Mouse (Mus musculus): ENCODE data around the gene Tmem165.
A peak's percentile ranks its signal among the peaks of the same experiment; 100 is the strongest.

Gene Tmem165

GRCm38 (mm10) chr5:76176411-76176810 is 7.3 kb upstream of the Tmem165 start:
- no peak for DNase-seq

DNA sequence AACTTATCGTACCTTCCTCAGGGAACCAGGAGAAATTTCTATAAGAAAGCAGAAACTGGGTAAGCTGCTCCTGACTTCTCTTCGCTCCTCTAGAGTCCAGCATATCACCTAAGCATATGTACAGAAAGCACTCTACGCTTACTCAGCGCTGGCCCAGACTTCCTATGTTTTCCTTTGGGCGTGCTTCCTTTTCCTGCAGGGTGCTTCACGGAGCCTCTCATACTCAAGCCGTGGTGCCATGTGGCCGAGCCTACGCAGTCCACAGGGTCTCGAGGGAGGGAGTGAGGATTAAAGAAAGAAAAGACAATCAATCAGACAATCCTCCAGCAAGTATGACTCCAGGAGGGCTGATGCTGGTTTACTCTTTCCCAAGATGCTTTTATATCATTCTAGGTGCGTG is 6.8 kb upstream of the Tmem165 start:
- DNase-seq = no peak

DNA sequence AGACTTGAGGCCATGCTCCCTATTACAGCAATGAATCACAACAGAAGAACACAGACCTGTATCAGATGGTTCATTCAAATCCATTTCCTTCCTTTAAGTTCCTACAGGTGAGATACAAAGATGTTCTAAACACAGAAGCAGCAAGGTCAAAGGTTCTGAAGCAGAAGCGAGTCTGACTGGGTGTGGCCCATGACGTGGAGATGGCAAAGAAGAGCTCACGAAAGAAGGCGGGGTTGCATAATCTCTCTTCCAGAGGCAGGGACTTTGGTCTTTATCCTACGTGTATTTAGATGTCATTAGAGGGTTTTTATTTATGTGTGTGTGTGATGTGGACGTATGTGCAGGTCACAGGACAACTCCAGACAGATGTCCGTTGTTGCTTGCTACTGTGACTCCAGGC is 6.0 kb upstream of the Tmem165 start:
- no peak for DNase-seq

DNA sequence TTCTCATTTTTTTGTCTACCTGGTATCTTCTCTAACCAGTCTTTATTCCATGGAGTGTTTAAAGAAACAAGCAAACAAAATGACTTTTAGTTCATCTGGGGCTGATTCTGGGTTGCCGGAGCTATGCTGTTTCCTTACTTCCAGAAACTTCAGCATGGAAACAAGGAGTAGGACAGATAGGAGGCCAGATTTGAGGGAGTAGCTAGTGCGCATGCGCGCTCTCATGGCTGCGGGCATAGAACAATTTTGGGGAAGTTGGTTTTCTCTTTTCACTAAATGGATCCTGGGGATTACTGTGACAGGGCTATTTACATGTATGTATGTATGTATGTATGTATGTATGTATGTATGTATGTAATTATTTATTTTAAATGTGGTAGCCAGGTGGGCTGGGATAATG is 4.5 kb upstream of the Tmem165 start:
- DNase-seq = no peak

- DNase-seq = no peak
Observed at GRCm38 (mm10) chr5:76179791-76180190, 3.9 kb upstream of the Tmem165 start.

DNA sequence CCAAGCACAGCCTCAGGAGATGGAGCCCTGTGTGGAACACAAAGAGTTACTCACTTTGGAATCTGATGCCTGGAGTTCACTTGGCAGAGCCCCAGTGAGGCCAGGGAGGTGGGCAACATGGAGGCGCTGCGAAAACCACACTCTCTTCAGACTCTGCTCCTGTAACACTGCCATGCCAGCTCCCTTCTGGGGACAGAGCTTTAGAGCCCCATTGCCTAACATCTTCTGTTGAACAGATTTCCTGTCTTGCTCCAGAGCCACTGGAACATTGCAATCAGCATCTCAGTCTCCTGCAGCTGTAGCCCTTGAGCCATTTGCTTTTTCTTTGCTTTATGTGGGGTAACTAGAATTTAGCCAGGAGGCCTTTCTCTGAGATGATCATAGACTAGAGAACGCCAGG is 1.4 kb upstream of the Tmem165 start:
- no peak for DNase-seq

DNA sequence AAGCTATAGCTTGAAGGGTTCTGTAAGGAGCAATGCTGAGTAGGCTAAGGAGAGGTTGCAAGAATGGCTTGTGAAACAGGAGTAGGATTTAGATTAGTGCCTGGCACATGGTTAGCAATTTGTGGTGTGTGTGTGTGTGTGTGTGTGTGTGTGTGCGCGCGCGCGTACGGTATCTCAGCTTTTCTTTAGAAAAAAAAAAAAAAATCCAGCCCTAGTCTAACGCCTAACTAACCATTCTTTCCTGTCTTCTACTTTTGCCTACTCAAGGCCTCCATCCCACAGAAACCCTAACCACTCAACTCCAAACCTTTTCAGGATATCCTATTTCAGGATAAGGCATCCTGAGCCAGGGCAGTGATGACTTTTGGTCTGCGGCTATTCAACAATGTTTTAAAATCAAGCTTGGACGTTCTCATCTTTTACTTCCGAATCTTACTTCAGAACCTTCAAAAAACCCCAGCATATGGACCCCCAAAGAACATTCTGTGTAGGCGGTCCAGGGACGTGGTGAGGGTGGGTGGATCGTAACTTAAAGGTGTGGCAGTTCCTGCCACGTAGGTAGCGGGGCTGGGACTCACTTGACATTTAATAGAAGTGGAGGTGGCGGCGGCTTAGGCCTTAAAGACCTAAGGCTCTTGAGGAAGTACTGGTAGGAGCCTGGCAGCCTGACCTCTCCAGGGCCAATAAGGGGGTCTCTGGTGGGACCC is 484 bp upstream of the Tmem165 start:
- no peak for DNase-seq

DNA sequence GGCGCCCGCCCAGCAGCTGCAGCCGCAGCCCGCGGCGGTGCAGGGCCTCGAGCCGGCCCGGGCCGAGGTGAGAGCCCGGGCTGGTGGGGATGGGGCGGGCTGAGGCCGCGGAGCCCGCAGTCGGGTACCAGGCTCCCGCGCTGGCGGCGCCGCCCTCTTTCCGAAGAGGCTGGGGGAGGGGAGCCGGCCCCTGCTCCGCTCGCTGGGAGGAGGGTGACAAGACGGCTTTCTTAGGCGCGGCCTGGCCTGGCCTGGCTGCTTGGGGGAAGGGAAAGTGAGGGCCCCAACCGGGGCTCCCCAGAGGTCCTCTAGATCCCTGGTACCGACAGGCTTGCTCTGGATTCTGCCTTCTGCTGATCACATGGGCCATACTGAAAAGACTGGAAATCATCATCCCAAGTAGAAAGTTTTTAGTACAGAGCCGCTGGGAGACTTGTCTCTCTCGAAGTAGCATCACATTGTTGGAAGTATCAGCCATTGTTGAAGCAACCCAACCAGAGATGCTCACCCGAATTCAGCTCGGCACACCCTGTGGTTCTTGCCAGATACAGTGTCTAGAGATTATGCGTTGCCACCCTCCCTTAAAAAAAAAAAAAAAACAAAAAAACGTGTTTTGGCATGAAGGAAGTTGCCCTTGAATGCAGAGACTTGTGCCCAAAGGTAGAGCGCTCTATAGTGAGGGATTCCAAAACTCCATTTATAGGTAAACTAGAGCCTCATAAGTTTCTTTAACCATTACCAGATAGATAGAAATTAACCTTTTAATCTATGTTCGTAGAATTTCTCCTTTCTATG is 803 bp downstream of the Tmem165 start:
- peak; percentile 39 to 55 for DNase-seq

GRCm38 (mm10) chr5:76187885-76188284 is 4.2 kb downstream of the Tmem165 start:
- no peak for DNase-seq

DNA sequence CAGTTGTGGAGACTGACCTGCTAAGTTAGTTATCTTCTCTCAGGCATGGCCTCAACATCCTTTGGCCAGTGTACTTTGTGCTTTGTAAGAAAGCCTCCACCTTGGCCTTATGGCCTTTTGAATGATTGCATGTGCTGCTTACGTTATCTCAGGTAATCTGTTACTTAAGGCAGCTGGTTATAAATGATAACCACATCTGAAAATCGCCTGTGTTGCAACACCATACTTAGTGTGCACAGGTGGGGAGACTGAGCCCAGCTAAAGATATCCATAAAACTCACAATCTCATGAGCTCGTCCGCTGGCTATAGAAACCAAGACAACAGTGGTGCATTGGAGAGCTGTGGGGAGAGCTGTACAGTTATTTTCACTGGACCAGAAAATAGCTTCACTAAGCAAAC is 6.9 kb downstream of the Tmem165 start:
- DNase-seq = no peak

DNA sequence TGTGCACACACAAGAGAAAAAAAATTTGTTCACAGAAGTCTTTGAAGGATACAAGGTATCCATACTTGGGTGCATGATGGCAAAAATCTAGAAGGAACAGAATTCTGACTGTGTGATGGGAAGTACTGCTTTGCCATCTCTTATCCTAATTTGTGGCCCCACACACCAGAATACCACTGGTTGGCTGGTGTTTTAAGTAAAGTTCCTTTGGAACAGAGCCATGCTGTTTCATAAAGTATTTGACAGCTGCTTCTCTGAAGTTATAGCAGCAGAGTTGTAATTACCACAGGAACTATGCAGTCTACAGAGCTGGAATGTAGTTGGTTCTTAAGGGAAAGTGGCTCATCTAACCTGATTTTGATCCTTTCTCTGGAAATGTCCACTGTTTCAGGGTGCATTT is 9.4 kb downstream of the Tmem165 start:
- no peak for DNase-seq

GRCm38 (mm10) chr5:76194377-76194945 is 10.8 kb downstream of the Tmem165 start:
- DNase-seq = no peak

DNA sequence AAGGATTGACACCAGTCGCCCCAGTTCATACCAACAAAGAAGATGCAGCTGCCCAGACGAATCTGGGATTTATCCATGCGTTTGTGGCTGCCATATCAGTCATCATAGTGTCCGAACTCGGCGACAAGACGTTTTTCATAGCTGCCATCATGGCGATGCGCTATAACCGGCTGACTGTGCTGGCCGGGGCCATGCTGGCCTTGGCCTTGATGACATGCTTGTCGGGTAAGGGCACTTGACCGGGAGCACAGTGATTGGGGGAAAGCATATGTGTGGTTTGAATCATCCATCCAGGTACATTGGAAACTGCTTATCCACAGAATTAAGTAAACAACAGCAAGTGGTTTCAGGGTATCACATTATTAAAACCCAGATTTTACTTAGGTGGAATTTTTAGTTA is 15.7 kb downstream of the Tmem165 start:
- no peak for DNase-seq

- DNase-seq = no peak
Observed at GRCm38 (mm10) chr5:76203171-76203570, 19.5 kb downstream of the Tmem165 start.

DNA sequence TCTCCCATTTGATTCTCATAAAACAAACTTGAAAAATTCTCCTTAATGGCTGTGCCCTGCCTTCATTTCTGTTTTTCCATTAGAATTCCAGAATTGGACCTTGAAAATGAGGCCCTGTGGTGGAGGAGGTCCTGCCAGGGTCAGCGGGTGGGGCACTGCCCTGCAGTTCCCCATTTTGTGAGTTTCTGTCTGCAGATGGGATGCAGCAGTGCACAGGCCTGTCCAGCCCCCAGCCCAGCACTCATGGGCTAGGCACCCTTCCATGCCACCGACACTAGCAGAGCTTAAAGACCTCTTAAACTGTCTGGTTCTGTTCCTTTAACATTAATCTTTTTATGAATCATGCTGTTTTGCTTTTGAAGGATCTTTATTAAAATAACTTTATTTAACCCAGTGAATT is 22.2 kb downstream of the Tmem165 start:
- no peak for DNase-seq

DNA sequence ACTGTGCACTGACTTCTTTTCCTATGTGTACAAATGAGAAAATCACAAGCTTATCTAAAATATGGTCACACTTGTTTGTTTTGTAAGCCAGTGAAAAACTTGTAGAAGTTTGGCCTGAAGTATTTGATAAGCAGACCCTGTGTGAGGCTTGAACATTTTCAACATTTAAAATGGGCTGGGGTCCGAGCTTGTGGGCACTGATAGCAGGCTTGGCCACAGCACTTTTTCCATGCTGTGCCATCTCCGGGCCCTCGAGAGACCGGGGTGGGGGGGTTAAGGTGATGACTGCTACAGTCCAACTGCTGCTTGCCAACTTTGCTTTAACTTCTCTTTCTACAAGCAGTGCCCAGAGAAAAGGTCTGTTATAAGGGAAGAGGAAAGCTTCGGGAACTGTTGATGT is 24.4 kb downstream of the Tmem165 start:
- no peak for DNase-seq

DNA sequence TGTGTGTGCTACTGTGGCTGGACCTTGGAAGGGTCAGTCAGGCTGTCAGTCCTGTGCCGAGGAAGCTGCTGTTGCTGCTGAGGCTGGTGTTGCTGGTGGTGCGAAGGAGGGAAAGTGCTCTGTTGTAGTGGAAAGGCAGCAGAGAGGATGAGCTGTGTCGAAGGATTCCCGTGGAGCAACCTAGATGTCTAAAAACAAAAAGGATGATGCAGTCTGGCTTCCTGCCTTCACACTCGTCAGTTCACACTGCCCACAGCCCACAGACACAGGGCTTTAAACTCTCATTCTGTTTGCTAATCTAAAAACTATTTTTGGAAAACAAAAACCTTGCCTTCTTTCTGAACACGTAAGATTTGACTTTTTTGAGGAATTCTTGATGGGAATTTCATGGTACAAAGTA is 33.0 kb downstream of the Tmem165 start:
- no peak for DNase-seq

- DNase-seq = no peak
Observed at GRCm38 (mm10) chr5:76231171-76231855, 47.6 kb downstream of the Tmem165 start.

- no peak for DNase-seq
Observed at GRCm38 (mm10) chr5:76243274-76243673, 59.6 kb downstream of the Tmem165 start.

DNA sequence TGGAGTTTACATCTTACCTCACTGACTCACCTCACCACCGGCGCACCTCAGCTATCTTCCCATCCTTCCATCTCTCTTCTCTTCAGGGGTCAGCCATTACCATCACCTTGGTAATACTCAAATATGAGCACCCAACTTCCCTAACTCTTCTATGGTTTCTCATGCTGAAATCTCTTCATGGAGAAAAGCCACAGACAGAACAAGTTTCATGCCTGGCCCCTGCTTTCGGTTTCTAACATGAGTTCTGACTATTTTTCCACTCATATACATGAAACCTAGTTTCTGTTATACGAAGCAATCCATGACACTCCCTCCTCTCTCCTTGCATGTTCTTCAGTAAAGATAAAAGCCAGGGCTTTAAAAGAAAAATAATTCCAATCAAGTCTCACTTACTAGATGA is 60.2 kb downstream of the Tmem165 start:
- no peak for DNase-seq

GRCm38 (mm10) chr5:76244430-76244829 is 60.8 kb downstream of the Tmem165 start:
- no peak for DNase-seq

DNA sequence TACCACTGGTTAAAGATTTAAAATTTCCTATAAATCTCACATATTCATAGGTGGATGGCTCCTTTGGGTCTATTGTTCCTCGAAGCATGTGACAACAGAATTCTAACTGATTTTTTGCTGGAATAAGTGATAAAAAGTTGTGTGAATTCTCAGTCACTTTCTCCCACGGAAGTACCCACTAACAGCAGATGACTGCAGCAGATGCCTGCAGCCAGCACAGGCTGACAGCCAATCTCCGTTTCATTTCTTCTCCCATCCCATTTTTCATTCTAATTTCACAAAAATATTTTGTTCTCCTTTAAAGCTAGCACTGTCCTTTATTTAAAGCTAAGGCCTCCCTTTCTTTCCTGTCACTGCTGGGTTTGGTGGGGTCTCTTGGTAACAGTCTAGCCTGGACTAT is 61.7 kb downstream of the Tmem165 start:
- DNase-seq = no peak

DNA sequence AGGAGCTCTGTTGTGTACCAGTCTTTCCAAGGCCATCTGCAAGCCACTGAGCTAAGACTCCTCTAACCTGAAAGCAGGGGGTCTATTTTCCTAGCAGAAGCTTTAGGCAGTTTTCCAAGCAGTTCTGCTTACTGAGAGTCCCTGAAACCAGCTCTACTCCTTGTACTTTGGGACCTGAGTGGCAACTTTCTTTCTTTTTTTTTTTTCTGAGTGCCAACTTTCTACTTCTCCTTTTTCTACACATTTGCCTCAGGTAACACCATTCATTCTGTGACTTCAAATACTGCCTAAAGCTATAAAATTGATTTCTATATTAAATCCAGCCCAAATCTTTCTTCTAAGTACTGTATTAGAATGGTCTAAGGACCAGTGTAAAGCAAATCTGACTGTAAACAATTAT is 62.9 kb downstream of the Tmem165 start:
- no peak for DNase-seq

- DNase-seq = no peak
Observed at GRCm38 (mm10) chr5:76250948-76251347, 67.3 kb downstream of the Tmem165 start.

Data from cerebellum, postnatal 36 days (tissue).